Mouse (Mus musculus): ENCODE measurements at regions not wholly inside any gene's neighbourhood (a gene's known extent, or its start where the extent isn't known, plus 50 kb on each side); places are given as distances from the start of the nearest gene placed in this dataset.

- no peak for DNase-seq (ENCODE audit: low spot score)
Measured at GRCm38 (mm10) chr8:25332120-25332607, 508.0 kb upstream of the Adam5 start.

- no peak for DNase-seq (ENCODE audit: low spot score)
Measured at GRCm38 (mm10) chr8:25331161-25331776, 507.1 kb upstream of the Adam5 start.

- DNase-seq (ENCODE audit: low spot score): no peak
Measured at GRCm38 (mm10) chr8:25329791-25330190, 505.6 kb upstream of the Adam5 start.

- DNase-seq (ENCODE audit: low spot score): no peak
Measured at GRCm38 (mm10) chr8:25328318-25328717, 504.1 kb upstream of the Adam5 start.

- no peak for DNase-seq (ENCODE audit: low spot score)
Measured at GRCm38 (mm10) chr8:25326930-25327329, 502.8 kb upstream of the Adam5 start.

GRCm38 (mm10) chr8:25326257-25326656, 502.1 kb upstream of the Adam5 start:
- DNase-seq (ENCODE audit: low spot score): no peak

- no peak for DNase-seq (ENCODE audit: low spot score)
Measured at GRCm38 (mm10) chr8:25324731-25325130, 500.6 kb upstream of the Adam5 start.

GRCm38 (mm10) chr8:25323643-25324420, 499.7 kb upstream of the Adam5 start:
- no peak for DNase-seq (ENCODE audit: low spot score)

- no peak for DNase-seq (ENCODE audit: low spot score)
Measured at GRCm38 (mm10) chr8:25316383-25316782, 492.2 kb upstream of the Adam5 start.

GRCm38 (mm10) chr8:25311811-25312533, 487.8 kb upstream of the Adam5 start:
- no peak for DNase-seq (ENCODE audit: low spot score)

- DNase-seq (ENCODE audit: low spot score): no peak
Measured at GRCm38 (mm10) chr8:25307956-25308355, 483.8 kb upstream of the Adam5 start.

- peak; percentile 44 for DNase-seq (ENCODE audit: low spot score)
Measured at GRCm38 (mm10) chr8:25307511-25307910, 483.3 kb upstream of the Adam5 start.

GRCm38 (mm10) chr8:25306769-25307491, 482.8 kb upstream of the Adam5 start:
- DNase-seq (ENCODE audit: low spot score): peak; percentile 25
